Comparison of ENCODE assay signal across 13 mouse cellular contexts in genomic region chr13:97559611-97560385, GRCm38 (mm10).
DNase-seq lines count a peak whose midpoint lies in the region; ATAC-seq and TF ChIP-seq lines count a peak whose summit lies in the region.
"Had no signal": no experiment of that assay in that cellular context is flagged by ENCODE, and none has a peak within 500 bp of the region (broad histone marks: within the 10 kb centered on the region; RNA-seq: fewer than 3 reads in every experiment).

No protein-coding gene starts in this region.

- H3K36me3 ChIP-seq in macrophage (ENCODE audit: inconsistent target) = 0 out of 2 replicates have a peak, but pooled peaks cover 11% of the 10 kb centered on the region
- no peaks in the 10 kb centered on the region for H3K36me3 ChIP-seq in hindbrain, embryonic 10.5 days
- H3K36me3 ChIP-seq in hindbrain, embryonic 14.5 days (replicated peaks; ENCODE audit: control insufficient read depth, insufficient read depth) = no peaks in the 10 kb centered on the region
- H3K36me3 ChIP-seq: hindbrain, embryonic 15.5 days had no signal

- H3K9me3 ChIP-seq in hindbrain, embryonic 10.5 days = 0 out of 2 replicates have a peak, but pooled peaks cover 5% of the 10 kb centered on the region
- H3K9me3 ChIP-seq in hindbrain, embryonic 14.5 days (ENCODE audit: control insufficient read depth, low read length) = no peaks in the 10 kb centered on the region
- H3K9me3 ChIP-seq: hindbrain, embryonic 15.5 days had no signal

- 42% methylated on average over 15 of the region's 15 CpGs for WGBS in cerebellum, adult 2 months
- 23% methylated on average over 15 of the region's 15 CpGs for WGBS in macrophage (ENCODE audit: missing documents)
- WGBS in hindbrain, embryonic 10.5 days = 90% methylated on average over 15 of the region's 15 CpGs
- 89% methylated on average over 15 of the region's 15 CpGs for WGBS in hindbrain, embryonic 14.5 days

- H3K27ac ChIP-seq in cerebellum, adult 2 months (ENCODE audit: insufficient read depth, low read length) = peak overlapping the region; percentile 28; the same call in 1 of the 2 replicates
- peak overlapping the region; percentile 82 for H3K27ac ChIP-seq in macrophage
- no peak overlapping the region for H3K27ac ChIP-seq in hindbrain, embryonic 10.5 days
- no peak overlapping the region for H3K27ac ChIP-seq in hindbrain, embryonic 14.5 days
- H3K27ac ChIP-seq: hindbrain, embryonic 15.5 days had no signal

- H3K79me2 ChIP-seq in macrophage (ENCODE audit: inconsistent target) = no peaks in the 10 kb centered on the region; the same call in 1 of the 2 replicates

- peaks cover 13% of the 10 kb centered on the region; the same call in 1 of the 2 replicates for H3K4me1 ChIP-seq in cerebellum, adult 2 months (ENCODE audit: control insufficient read depth, insufficient read depth, low read length)
- no peaks in the 10 kb centered on the region for H3K4me1 ChIP-seq in hindbrain, embryonic 10.5 days (replicated peaks)
- no peaks in the 10 kb centered on the region for H3K4me1 ChIP-seq in hindbrain, embryonic 14.5 days (replicated peaks; ENCODE audit: control insufficient read depth, insufficient read depth, low read length)
- H3K4me1 ChIP-seq: hindbrain, embryonic 15.5 days had no signal

- no peak for TF ChIP-seq CTCF in cerebellum, adult 2 months (IDR thresholded peaks at IDR 0.05; ENCODE audit: borderline replicate concordance, insufficient read depth, low read depth, low read length)

- DNase-seq in cerebellum, postnatal 4 days (ENCODE audit: low spot score in 2 of 2) = no peak
- peak; percentile 69 to 85 for DNase-seq in cerebellum, adult 2 months
- peak; percentile 85 to 90 for DNase-seq in layer of hippocampus, adult 18-20 months (ENCODE audit: low spot score in 2 of 2)
- DNase-seq in neural tube, embryonic 10.5 days (ENCODE audit: extremely low spot score, low spot score) = no peak
- DNase-seq in hindbrain, embryonic 10.5 days (ENCODE audit: low spot score) = no peak
- no peak for DNase-seq in hindbrain, embryonic 14.5 days (ENCODE audit: low spot score)
- DNase-seq: embryo, embryonic 11 days; forebrain, postnatal 0 days had no signal

- no peak overlapping the region for H3K4me3 ChIP-seq in cerebellum, adult 2 months (replicated peaks; ENCODE audit: insufficient read depth, low read depth, low read length)
- no peak overlapping the region for H3K4me3 ChIP-seq in macrophage (ENCODE audit: inconsistent target)
- no peak overlapping the region for H3K4me3 ChIP-seq in hindbrain, embryonic 10.5 days
- no peak overlapping the region for H3K4me3 ChIP-seq in hindbrain, embryonic 14.5 days (replicated peaks; ENCODE audit: low read length)
- H3K4me3 ChIP-seq: hindbrain, embryonic 15.5 days had no signal

- H3K27me3 ChIP-seq in cerebellum, adult 2 months (ENCODE audit: control insufficient read depth, insufficient read depth, low read length) = no peaks in the 10 kb centered on the region
- no peaks in the 10 kb centered on the region for H3K27me3 ChIP-seq in hindbrain, embryonic 10.5 days (ENCODE audit: insufficient read depth, poor library complexity, severe bottlenecking)
- H3K27me3 ChIP-seq in hindbrain, embryonic 14.5 days (ENCODE audit: control insufficient read depth, insufficient read depth, low read length) = no peaks in the 10 kb centered on the region
- H3K27me3 ChIP-seq: hindbrain, embryonic 15.5 days; Patski had no signal

- no peak overlapping the region for H3K4me2 ChIP-seq in hindbrain, embryonic 14.5 days (replicated peaks)
- H3K4me2 ChIP-seq: hindbrain, embryonic 15.5 days had no signal

- peak; percentile 92 for ATAC-seq in cerebellum, adult (ENCODE audit: insufficient number of reproducible peaks, low FRiP score, low TSS enrichment)
- ATAC-seq in hindbrain, embryonic 14.5 days (ENCODE audit: low FRiP score) = no peak
- ATAC-seq: forebrain, postnatal 0 days; midbrain, embryonic 16.5 days; Patski had no signal

- 0 out of 2 replicates have a peak, but pooled peaks have one; percentile 8 for TF ChIP-seq POLR2A in cerebellum, adult 2 months (IDR thresholded peaks at IDR 0.05; ENCODE audit: borderline replicate concordance, insufficient read depth, low read length)

- H3K9ac ChIP-seq in hindbrain, embryonic 14.5 days = no peak overlapping the region
- H3K9ac ChIP-seq: forebrain, postnatal 0 days; hindbrain, embryonic 15.5 days had no signal

Comparison
In these comparisons a context has a peak if more than half of its experiments do, and no peak if none do; other contexts are left out.
1. DNase-seq: peak in cerebellum, adult 2 months (2 of 2) and layer of hippocampus, adult 18-20 months (2 of 2); none in cerebellum, postnatal 4 days (0 of 2), neural tube, embryonic 10.5 days (single experiment), hindbrain, embryonic 10.5 days (single experiment) and hindbrain, embryonic 14.5 days (single experiment).
2. H3K27ac ChIP-seq: peak in cerebellum, adult 2 months (single experiment) and macrophage (single experiment); none in hindbrain, embryonic 10.5 days (single experiment) and hindbrain, embryonic 14.5 days (single experiment).